Mouse (Mus musculus): ENCODE results near the gene Hsf4. TPM values are rescaled to one million over a fixed set of nuclear protein-coding genes. Genes with fewer than 3 reads are reported as not detected.
"Not testable (repeated sequence)": the region's sequence is repeated elsewhere in the genome, so short reads cannot be mapped to it uniquely, and the experiment has no call there.

Gene Hsf4
- polyA plus RNA-seq, 1 experiment from 2014 or later = not detected

DNA sequence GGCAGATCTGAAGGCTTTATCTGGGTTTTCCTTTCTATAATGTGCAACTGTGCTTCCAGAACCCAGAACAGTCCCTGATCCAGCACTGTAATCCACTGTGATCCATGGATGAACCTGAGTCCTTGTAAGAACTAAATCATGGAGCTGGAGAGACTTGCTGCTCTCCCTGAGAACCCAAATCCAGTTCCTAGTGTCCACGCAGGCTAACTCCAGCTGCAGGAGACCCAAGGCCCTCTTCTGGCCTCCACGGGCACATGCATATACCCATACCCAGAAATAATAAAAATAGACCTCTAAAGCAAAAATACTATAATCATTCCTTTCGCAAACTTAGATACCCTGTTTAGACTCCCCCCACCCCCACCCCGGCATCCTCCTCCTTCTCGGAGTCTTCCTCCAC is 18.6 kb downstream of the Hsf4 start:
- H3K4me2 ChIP-seq (ENCODE audit: low read length) = peak overlapping the region; percentile 85
- 0 out of 2 replicates have a peak overlapping the region, but pooled peaks have one; percentile 51 for H3K4me3 ChIP-seq (ENCODE audit: low read depth, low read length)

DNA sequence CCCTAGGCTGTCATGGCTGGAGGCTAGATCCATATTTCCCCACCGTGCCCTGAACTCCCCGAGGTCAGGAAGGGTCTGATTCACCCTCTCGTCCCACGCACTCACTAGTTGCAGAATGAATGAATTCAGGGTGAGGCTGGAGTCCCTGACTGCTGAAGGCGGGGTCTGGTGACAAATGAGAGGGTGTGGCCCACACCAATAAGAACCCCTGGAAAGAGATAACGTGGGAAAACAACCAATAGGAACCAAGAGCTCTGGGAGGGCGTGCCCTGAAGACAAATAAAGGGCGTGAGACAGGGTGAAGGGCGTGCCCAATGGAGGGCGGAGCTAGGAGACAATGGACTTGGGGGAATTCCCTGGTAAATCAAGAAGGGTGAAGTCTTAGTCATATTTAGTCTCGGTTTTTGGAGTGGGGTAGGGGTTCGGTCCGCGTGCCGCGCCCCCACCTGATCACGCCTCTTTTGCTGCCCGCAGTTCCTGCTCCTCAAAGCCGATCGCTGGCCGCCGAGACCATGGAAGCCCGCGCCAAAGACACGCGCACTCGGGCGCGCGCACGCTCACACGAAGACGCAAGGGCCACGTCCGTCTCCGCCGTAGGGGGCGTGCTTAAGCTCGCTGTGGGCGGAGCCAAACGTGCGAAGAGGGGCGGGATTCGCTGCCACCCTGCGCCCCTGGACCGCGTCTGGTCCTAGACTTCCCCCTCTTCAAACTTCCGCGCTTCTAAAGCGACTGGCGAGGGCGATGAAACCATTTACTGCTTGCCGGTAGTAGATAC is 19.5 kb downstream of the Hsf4 start:
- Histone ChIP-seq H3K4me3 (ENCODE audit: low read depth, low read length) (peak overlapping the region; percentile 51), H3K9me3 (ENCODE audit: control insufficient read depth, low read length) (no peaks in the 10 kb centered on the region), H3K27me3 (replicated peaks; ENCODE audit: control insufficient read depth, insufficient read depth, low read length) (peaks cover 10% of the 10 kb centered on the region), H3K9ac (ENCODE audit: low read length) (peak overlapping the region; percentile 61), H3K36me3 (ENCODE audit: control insufficient read depth, insufficient read depth, low read length) (peaks cover 5% of the 10 kb centered on the region; the same call in 1 of the 2 replicates), H3K4me2 (ENCODE audit: low read length) (peak overlapping the region; percentile 85), H3K4me1 (replicated peaks; ENCODE audit: control insufficient read depth, insufficient read depth, low read length) (peaks cover 10% of the 10 kb centered on the region), H3K27ac (ENCODE audit: low read depth) (peak overlapping the region; percentile 71; the same call in 1 of the 2 replicates)
- WGBS = under 1% methylated on average over 53 of the region's 53 CpGs
- ATAC-seq (replicated peaks; ENCODE audit: low FRiP score, low TSS enrichment, low read depth) (peak; percentile 90), DNase-seq (ENCODE audit: low spot score) (peak; percentile 98)

More for the DNA sequence above, 18.6 kb downstream of the Hsf4 start:
- DNase-seq (ENCODE audit: low spot score) = no peak
- peaks cover 10% of the 10 kb centered on the region for H3K4me1 ChIP-seq (replicated peaks; ENCODE audit: control insufficient read depth, insufficient read depth, low read length)
- H3K27me3 ChIP-seq (replicated peaks; ENCODE audit: control insufficient read depth, insufficient read depth, low read length) = peaks cover 10% of the 10 kb centered on the region
- no peak overlapping the region for H3K27ac ChIP-seq (ENCODE audit: low read depth)
- no peak for ATAC-seq (replicated peaks; ENCODE audit: low FRiP score, low TSS enrichment, low read depth)
- no peak overlapping the region for H3K9ac ChIP-seq (ENCODE audit: low read length)
- WGBS = 90% methylated on average over 5 of the region's 5 CpGs
- no peaks in the 10 kb centered on the region for H3K9me3 ChIP-seq (ENCODE audit: control insufficient read depth, low read length)
- peaks cover 5% of the 10 kb centered on the region for H3K36me3 ChIP-seq (ENCODE audit: control insufficient read depth, insufficient read depth, low read length)

DNA sequence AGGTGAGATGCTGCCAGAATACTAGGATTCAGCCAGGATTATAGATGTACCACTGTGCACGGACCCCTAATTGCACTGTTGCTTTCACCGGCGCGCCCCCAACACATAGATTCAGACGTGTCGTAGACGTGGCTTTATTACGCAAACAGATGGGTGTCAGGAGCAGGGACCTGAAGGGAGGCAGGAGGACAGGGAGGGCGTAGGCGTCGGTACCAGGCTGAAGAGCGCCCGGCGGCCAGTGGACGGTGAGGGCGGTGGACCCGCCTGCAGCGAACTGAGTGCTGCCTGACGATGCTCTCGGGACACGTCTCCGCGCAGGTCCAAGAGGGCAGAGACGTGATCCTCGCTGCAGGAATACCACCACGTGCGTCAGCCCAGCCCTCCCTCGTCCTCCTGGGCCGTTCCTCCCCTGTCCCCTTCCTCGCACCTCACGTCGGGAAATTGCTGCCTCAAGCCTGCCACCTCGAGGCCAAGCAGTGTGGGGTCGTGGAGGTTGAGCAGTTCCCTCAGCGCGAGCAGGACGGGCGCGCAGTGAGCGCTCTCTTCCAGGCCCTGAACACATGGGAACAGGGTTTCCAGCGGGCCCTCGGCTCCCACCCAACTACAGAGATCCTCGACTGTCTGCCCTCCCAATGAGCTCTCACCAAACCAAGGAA is 20.3 kb downstream of the Hsf4 start, which contains the start of gene 4931428F04Rik:
Gene 4931428F04Rik, minus strand, starts transcription at position 60 of the 656 bp plus-strand sequence.
- H3K27me3 ChIP-seq (replicated peaks; ENCODE audit: control insufficient read depth, insufficient read depth, low read length) = peaks cover 10% of the 10 kb centered on the region
- DNase-seq (ENCODE audit: low spot score) = peak; percentile 76
- ATAC-seq (replicated peaks; ENCODE audit: low FRiP score, low TSS enrichment, low read depth) = peak; percentile 15
- peaks cover 10% of the 10 kb centered on the region for H3K4me1 ChIP-seq (replicated peaks; ENCODE audit: control insufficient read depth, insufficient read depth, low read length)
- H3K4me2 ChIP-seq (ENCODE audit: low read length) = peak within 1 kb of the TSS; percentile 85
- H3K36me3 ChIP-seq (ENCODE audit: control insufficient read depth, insufficient read depth, low read length) = peaks cover under 1% of the 10 kb centered on the region; the same call in 1 of the 2 replicates
- peak within 1 kb of the TSS; percentile 61 for H3K9ac ChIP-seq (ENCODE audit: low read length)
- H3K4me3 ChIP-seq (ENCODE audit: low read depth, low read length) = peak within 1 kb of the TSS; percentile 51
- no peaks in the 10 kb centered on the region for H3K9me3 ChIP-seq (ENCODE audit: control insufficient read depth, low read length)
- H3K27ac ChIP-seq (ENCODE audit: low read depth) = peak within 1 kb of the TSS; percentile 71; the same call in 1 of the 2 replicates
- WGBS = 3% methylated on average over 43 of the region's 43 CpGs

DNA sequence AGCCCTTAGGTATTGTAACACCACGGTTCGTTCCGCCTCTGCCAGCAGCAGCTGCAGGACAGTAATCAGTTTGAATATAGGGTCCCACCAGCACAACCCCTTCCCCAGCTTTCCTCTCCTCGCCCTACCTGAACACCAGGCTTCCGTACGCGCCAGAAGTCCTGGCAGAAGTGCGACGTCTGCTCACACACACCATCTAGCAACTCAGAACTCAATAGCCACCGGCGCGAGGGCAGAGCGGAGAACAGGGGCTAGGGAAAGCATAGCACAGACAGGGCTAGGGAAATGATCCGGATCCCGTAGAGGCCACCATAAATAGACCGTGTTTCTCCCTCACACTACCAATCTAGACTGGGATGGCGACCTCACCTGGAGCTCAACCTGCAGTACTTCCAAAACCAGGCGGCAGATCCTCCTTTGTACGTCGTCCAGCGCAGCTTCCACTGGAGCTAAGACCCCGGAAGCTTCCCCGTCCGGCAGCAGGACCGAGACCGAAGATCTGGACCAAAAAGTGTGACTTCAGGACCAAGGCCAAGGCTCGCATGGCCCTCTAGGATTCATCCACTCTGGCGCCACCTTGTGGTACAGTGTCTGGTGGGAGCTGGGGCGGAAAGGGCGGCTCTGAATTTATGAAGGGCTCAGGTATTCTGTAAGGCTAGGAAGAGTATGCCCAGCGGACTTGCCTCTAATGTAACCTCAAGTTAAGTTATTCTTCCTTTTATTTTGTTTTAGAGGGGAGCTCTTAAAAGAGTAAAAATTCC is 21.1 kb downstream of the Hsf4 start:
- Histone ChIP-seq H3K9me3 (ENCODE audit: control insufficient read depth, low read length) (no peaks in the 10 kb centered on the region), H3K4me2 (ENCODE audit: low read length) (peak overlapping the region; percentile 85; the same call in 1 of the 2 replicates), H3K4me3 (ENCODE audit: low read depth, low read length) (no peak overlapping the region), H3K27ac (ENCODE audit: low read depth) (no peak overlapping the region), H3K36me3 (ENCODE audit: control insufficient read depth, insufficient read depth, low read length) (no peaks in the 10 kb centered on the region), H3K9ac (ENCODE audit: low read length) (no peak overlapping the region), H3K27me3 (replicated peaks; ENCODE audit: control insufficient read depth, insufficient read depth, low read length) (peaks cover 10% of the 10 kb centered on the region), H3K4me1 (replicated peaks; ENCODE audit: control insufficient read depth, insufficient read depth, low read length) (peaks cover 10% of the 10 kb centered on the region)
- 8% methylated on average over 31 of the region's 31 CpGs for WGBS
- ATAC-seq (replicated peaks; ENCODE audit: low FRiP score, low TSS enrichment, low read depth) = no peak
- peak; percentile 99 for DNase-seq (ENCODE audit: low spot score)

DNA sequence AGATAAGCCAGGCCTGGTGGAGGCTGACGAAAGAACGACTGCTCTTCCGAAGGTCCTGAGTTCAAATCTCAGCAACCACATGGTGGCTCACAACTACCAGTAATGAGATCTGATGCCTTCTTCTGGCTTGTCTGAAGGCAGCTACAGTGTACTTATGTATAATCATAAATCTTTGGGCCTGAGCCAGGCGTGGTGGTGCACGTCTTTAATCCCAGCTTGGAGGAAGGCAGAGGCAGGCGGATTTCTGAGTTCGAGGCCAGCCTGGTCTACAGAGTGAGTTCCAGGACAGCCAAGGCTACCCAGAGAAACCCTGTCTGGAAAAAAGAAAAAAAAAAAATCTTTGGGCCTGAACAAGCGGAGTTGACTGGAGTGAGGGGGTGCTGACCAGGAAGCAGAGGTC is 21.8 kb downstream of the Hsf4 start:
- not testable (repeated sequence) for H3K9ac ChIP-seq (ENCODE audit: low read length); DNase-seq (ENCODE audit: low spot score); H3K36me3 ChIP-seq (ENCODE audit: control insufficient read depth, insufficient read depth, low read length); ATAC-seq (replicated peaks; ENCODE audit: low FRiP score, low TSS enrichment, low read depth); H3K4me2 ChIP-seq (ENCODE audit: low read length); H3K27ac ChIP-seq (ENCODE audit: low read depth); H3K9me3 ChIP-seq (ENCODE audit: control insufficient read depth, low read length); H3K4me3 ChIP-seq (ENCODE audit: low read depth, low read length)
- H3K27me3 ChIP-seq (replicated peaks; ENCODE audit: control insufficient read depth, insufficient read depth, low read length) = peaks cover 10% of the 10 kb centered on the region
- 85% methylated on average over 8 of the region's 8 CpGs for WGBS
- H3K4me1 ChIP-seq (replicated peaks; ENCODE audit: control insufficient read depth, insufficient read depth, low read length) = peaks cover 10% of the 10 kb centered on the region

DNA sequence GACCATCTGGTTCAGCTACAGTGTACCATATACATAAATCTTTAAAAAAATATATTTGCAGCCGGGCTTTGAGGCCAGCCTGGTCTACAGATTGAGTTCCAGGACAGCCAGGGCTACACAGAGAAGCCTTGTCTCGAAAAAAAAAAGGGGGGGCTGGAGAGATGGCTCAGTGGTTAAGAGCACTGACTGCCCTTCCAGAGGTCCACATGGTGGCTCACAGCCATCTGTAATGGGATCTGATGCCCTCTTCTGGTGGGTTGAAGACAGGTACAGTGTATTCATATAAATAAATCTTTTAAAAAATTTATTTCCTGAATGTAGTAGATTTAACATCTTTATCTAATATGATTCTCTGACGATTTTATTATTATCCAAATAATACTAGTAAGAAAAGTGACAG is 22.2 kb downstream of the Hsf4 start:
- not testable (repeated sequence) for DNase-seq (ENCODE audit: low spot score); H3K4me2 ChIP-seq (ENCODE audit: low read length); H3K9ac ChIP-seq (ENCODE audit: low read length); H3K36me3 ChIP-seq (ENCODE audit: control insufficient read depth, insufficient read depth, low read length); H3K9me3 ChIP-seq (ENCODE audit: control insufficient read depth, low read length); ATAC-seq (replicated peaks; ENCODE audit: low FRiP score, low TSS enrichment, low read depth); H3K4me3 ChIP-seq (ENCODE audit: low read depth, low read length); H3K27ac ChIP-seq (ENCODE audit: low read depth)
- Histone ChIP-seq H3K4me1 (replicated peaks; ENCODE audit: control insufficient read depth, insufficient read depth, low read length) (peaks cover 12% of the 10 kb centered on the region), H3K27me3 (replicated peaks; ENCODE audit: control insufficient read depth, insufficient read depth, low read length) (peaks cover 10% of the 10 kb centered on the region)
- 65% methylated on average over 3 of the region's 3 CpGs for WGBS

DNA sequence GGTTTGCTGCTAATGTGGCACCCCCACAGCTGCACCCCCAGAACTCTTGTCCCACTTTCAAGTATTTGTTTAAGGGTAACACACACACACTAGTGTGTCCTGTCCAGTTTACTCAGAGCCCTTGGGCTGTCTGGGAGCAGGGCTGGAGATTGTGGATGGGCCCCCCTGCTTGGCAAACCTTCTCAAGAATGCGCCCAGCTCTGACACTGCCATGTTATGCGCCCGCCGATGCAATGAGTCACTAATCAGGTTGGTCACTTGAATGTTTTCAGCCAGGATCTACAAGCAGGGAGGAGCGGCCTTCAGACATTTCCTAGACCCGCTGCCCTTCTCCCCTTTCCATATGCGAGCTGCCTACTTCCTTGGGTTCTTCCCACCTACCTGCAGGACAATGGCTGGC is 22.9 kb downstream of the Hsf4 start:
- H3K27ac ChIP-seq (ENCODE audit: low read depth) = no peak overlapping the region
- ATAC-seq (replicated peaks; ENCODE audit: low FRiP score, low TSS enrichment, low read depth) (no peak), DNase-seq (ENCODE audit: low spot score) (no peak)
- no peaks in the 10 kb centered on the region for H3K36me3 ChIP-seq (ENCODE audit: control insufficient read depth, insufficient read depth, low read length)
- H3K4me3 ChIP-seq (ENCODE audit: low read depth, low read length) = no peak overlapping the region
- H3K4me1 ChIP-seq (replicated peaks; ENCODE audit: control insufficient read depth, insufficient read depth, low read length) = peaks cover 17% of the 10 kb centered on the region
- no peak overlapping the region for H3K9ac ChIP-seq (ENCODE audit: low read length)
- no peaks in the 10 kb centered on the region for H3K9me3 ChIP-seq (ENCODE audit: control insufficient read depth, low read length)
- H3K27me3 ChIP-seq (replicated peaks; ENCODE audit: control insufficient read depth, insufficient read depth, low read length) = peaks cover 10% of the 10 kb centered on the region
- 81% methylated on average over 7 of the region's 7 CpGs for WGBS
- no peak overlapping the region for H3K4me2 ChIP-seq (ENCODE audit: low read length)

DNA sequence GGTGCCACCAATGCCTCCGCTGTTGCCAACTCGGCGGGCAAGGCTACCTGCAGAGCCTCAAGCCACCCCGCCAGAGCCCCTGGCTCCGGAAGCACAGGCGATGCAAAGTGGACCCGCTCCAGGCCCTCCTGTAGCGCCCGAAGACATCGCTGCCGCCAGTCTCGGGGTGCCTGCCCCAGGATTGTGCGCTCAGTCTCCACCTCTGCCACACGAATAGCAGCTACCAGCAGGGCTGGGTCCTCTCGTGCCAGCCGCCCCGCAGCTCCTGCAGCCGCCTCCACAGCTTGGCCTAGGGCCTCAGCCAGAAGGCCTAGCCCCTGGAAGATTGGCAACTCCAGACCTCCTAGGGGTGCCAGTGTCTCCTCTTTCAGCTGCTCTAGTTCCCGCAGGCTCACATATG is 23.8 kb downstream of the Hsf4 start:
- no peak overlapping the region for H3K4me2 ChIP-seq (ENCODE audit: low read length)
- H3K4me1 ChIP-seq (replicated peaks; ENCODE audit: control insufficient read depth, insufficient read depth, low read length) = peaks cover 20% of the 10 kb centered on the region
- ATAC-seq (replicated peaks; ENCODE audit: low FRiP score, low TSS enrichment, low read depth) (no peak), DNase-seq (ENCODE audit: low spot score) (no peak)
- no peaks in the 10 kb centered on the region for H3K9me3 ChIP-seq (ENCODE audit: control insufficient read depth, low read length)
- peaks cover 10% of the 10 kb centered on the region for H3K27me3 ChIP-seq (replicated peaks; ENCODE audit: control insufficient read depth, insufficient read depth, low read length)
- H3K36me3 ChIP-seq (ENCODE audit: control insufficient read depth, insufficient read depth, low read length) = no peaks in the 10 kb centered on the region
- H3K27ac ChIP-seq (ENCODE audit: low read depth) = no peak overlapping the region
- no peak overlapping the region for H3K9ac ChIP-seq (ENCODE audit: low read length)
- H3K4me3 ChIP-seq (ENCODE audit: low read depth, low read length) = no peak overlapping the region
- 65% methylated on average over 19 of the region's 19 CpGs for WGBS

Data from intestine, embryonic 14.5 days (tissue).